Mouse (Mus musculus) right cerebral cortex, adult 2 months (tissue): Measurements from ENCODE around the gene Edn2.

Experiments used
- DNase-seq, 2 experiments: peaks; one replicate each; pipeline ENCODE4 v3.0.0; 2021 to 2022; ENCODE audit warnings: low spot score in 2 of 2

The Edn2 gene

GRCm38 (mm10) chr4:120200551-120201266, 39.7 kb downstream of the Edn2 start:
- DNase-seq = no peak

- DNase-seq = no peak
These were observed 43.4 kb downstream of the Edn2 start for GRCm38 (mm10) chr4:120204357-120204942.

GRCm38 (mm10) chr4:120206471-120206891, 45.5 kb downstream of the Edn2 start:
- DNase-seq = no peak

- DNase-seq = no peak
These were observed 51.1 kb downstream of the Edn2 start for GRCm38 (mm10) chr4:120212080-120212479.

GRCm38 (mm10) chr4:120212812-120213211, 51.8 kb downstream of the Edn2 start:
- no peak for DNase-seq

GRCm38 (mm10) chr4:120215915-120216591, 55.0 kb downstream of the Edn2 start:
- peak; percentile 70 to 75 for DNase-seq

- no peak for DNase-seq
These were observed 55.9 kb downstream of the Edn2 start for GRCm38 (mm10) chr4:120216883-120217282.
